Mouse (Mus musculus) neural tube, embryonic 14.5 days (tissue): Measurements from ENCODE around the gene Prrc2b. TPM values are rescaled to one million over a fixed set of nuclear protein-coding genes. Genes with fewer than 3 reads are reported as not detected.

Experiments
- ATAC-seq: fragments of 200-750 bp; cut with Nextera tagmentation; 2 replicates; pipeline ENCODE4 v1.8.0; 2017; ENCODE audit warnings: low read depth, mild to moderate bottlenecking, moderate TSS enrichment, moderate library complexity
- H3K27ac ChIP-seq: fragments of 300-500 bp; sonication (generic); 2 replicates; pipeline ENCODE4 v1.5.1; 2014; ENCODE audit warnings: low read depth, mild to moderate bottlenecking, control low read depth, low read length, moderate library complexity, mixed read lengths
- H3K27me3 ChIP-seq: fragments of 300-500 bp; sonication (generic); 2 replicates; pipeline ENCODE4 v1.6.1; 2014; ENCODE audit warnings: low read length; ENCODE audit not compliant: control insufficient read depth, insufficient read depth
- H3K36me3 ChIP-seq: fragments of 300-500 bp; sonication (generic); 2 replicates; pipeline ENCODE4 v1.6.1; 2014; ENCODE audit warnings: low read length, mixed read lengths; ENCODE audit not compliant: control insufficient read depth, insufficient read depth
- H3K4me1 ChIP-seq: fragments of 300-500 bp; sonication (generic); 2 replicates; pipeline ENCODE4 v1.6.1; 2014; ENCODE audit warnings: low read length; ENCODE audit not compliant: control insufficient read depth, insufficient read depth
- H3K4me2 ChIP-seq: fragments of 300-500 bp; sonication (generic); 2 replicates; pipeline ENCODE4 v1.6.1; 2014; ENCODE audit warnings: mild to moderate bottlenecking, low read depth, low read length, control low read depth
- H3K4me3 ChIP-seq: fragments of 300-500 bp; sonication (generic); 2 replicates; pipeline ENCODE4 v1.5.1; 2014; ENCODE audit warnings: low read depth, low read length, control low read depth, mixed read lengths
- H3K9ac ChIP-seq: fragments of 300-500 bp; sonication (generic); replicated peaks from 2 replicates; pipeline ENCODE4 v1.6.1; 2014; ENCODE audit warnings: low read depth, mild to moderate bottlenecking, control low read depth, low read length, mixed read lengths
- H3K9me3 ChIP-seq: fragments of 300-500 bp; sonication (generic); 2 replicates; pipeline ENCODE4 v1.6.1; 2016; ENCODE audit warnings: low read length; ENCODE audit not compliant: control insufficient read depth
- WGBS: fragments of 180-500 bp; shearing (Covaris S2); extraction: QIAGEN DNeasy Blood & Tissue Kit; methylation state at CpG from one replicate; pipeline ENCODE4 v1.1.7; 2014; 5-methylcytosine and 5-hydroxymethylcytosine counted together
- polyA plus RNA-seq: library from polyadenylated mRNA; unstranded; fragments of >200 nt; fragmentation: Nextera tagmentation; extraction: Ambion mirVana; gene quantifications from 2 replicates; pipeline ENCODE4 v1.2.1, GENCODE M21; 2014

Prrc2b gene
- polyA plus RNA-seq, 1 experiment from 2014 or later = 101 TPM

GRCm38 (mm10) chr2:32182119-32182518 is 31.2 kb downstream of the Prrc2b start:
- no peaks in the 10 kb centered on the region for H3K27me3 ChIP-seq
- 84% methylated on average over 9 of the region's 9 CpGs for WGBS
- H3K9me3 ChIP-seq = no peaks in the 10 kb centered on the region
- H3K4me1 ChIP-seq = peaks cover 33% of the 10 kb centered on the region
- no peak for ATAC-seq
- no peak overlapping the region for H3K4me2 ChIP-seq
- H3K4me3 ChIP-seq = no peak overlapping the region
- H3K9ac ChIP-seq = no peak overlapping the region
- H3K27ac ChIP-seq = no peak overlapping the region
- H3K36me3 ChIP-seq = peaks cover 25% of the 10 kb centered on the region

- Histone ChIP-seq H3K27ac (peak overlapping the region; percentile 23; the same call in 1 of the 2 replicates), H3K27me3 (no peaks in the 10 kb centered on the region), H3K4me1 (peaks cover 29% of the 10 kb centered on the region), H3K9ac (no peak overlapping the region), H3K36me3 (peaks cover 31% of the 10 kb centered on the region), H3K4me2 (no peak overlapping the region), H3K9me3 (no peaks in the 10 kb centered on the region), H3K4me3 (no peak overlapping the region)
- peak; percentile 45; the same call in 1 of the 2 replicates for ATAC-seq
- WGBS = 58% methylated on average over 13 of the region's 13 CpGs
These were observed 31.9 kb downstream of the Prrc2b start for GRCm38 (mm10) chr2:32182676-32183296.

- ATAC-seq = no peak
- Histone ChIP-seq H3K4me2 (no peak overlapping the region), H3K27me3 (no peaks in the 10 kb centered on the region), H3K27ac (no peak overlapping the region), H3K36me3 (peaks cover 57% of the 10 kb centered on the region), H3K9ac (no peak overlapping the region), H3K9me3 (no peaks in the 10 kb centered on the region), H3K4me1 (peaks cover 15% of the 10 kb centered on the region), H3K4me3 (no peak overlapping the region)
- 96% methylated on average over 13 of the region's 13 CpGs for WGBS
These were observed 36.2 kb downstream of the Prrc2b start for GRCm38 (mm10) chr2:32187019-32187551.

GRCm38 (mm10) chr2:32187649-32188048 is 36.8 kb downstream of the Prrc2b start:
- no peak overlapping the region for H3K4me2 ChIP-seq
- no peaks in the 10 kb centered on the region for H3K27me3 ChIP-seq
- no peak overlapping the region for H3K9ac ChIP-seq
- H3K4me3 ChIP-seq = no peak overlapping the region
- no peak for ATAC-seq
- WGBS = 85% methylated on average over 7 of the region's 7 CpGs
- H3K9me3 ChIP-seq = no peaks in the 10 kb centered on the region
- H3K27ac ChIP-seq = no peak overlapping the region
- peaks cover 9% of the 10 kb centered on the region for H3K4me1 ChIP-seq
- H3K36me3 ChIP-seq = peaks cover 61% of the 10 kb centered on the region

- H3K36me3 ChIP-seq = peaks cover 70% of the 10 kb centered on the region
- H3K4me1 ChIP-seq = no peaks in the 10 kb centered on the region
- H3K4me2 ChIP-seq = no peak overlapping the region
- no peak overlapping the region for H3K4me3 ChIP-seq
- no peaks in the 10 kb centered on the region for H3K27me3 ChIP-seq
- ATAC-seq = no peak
- WGBS = 85% methylated on average over 5 of the region's 5 CpGs
- H3K9me3 ChIP-seq = no peaks in the 10 kb centered on the region
- no peak overlapping the region for H3K9ac ChIP-seq
- H3K27ac ChIP-seq = no peak overlapping the region
These were observed 38.3 kb downstream of the Prrc2b start for GRCm38 (mm10) chr2:32189060-32189681.

- Histone ChIP-seq H3K9ac (no peak overlapping the region), H3K4me2 (no peak overlapping the region), H3K27ac (no peak overlapping the region), H3K4me3 (no peak overlapping the region), H3K36me3 (peaks cover 79% of the 10 kb centered on the region), H3K27me3 (no peaks in the 10 kb centered on the region), H3K4me1 (no peaks in the 10 kb centered on the region), H3K9me3 (no peaks in the 10 kb centered on the region)
- WGBS = 90% methylated on average over 1 of the region's 1 CpGs
- no peak for ATAC-seq
These were observed 39.7 kb downstream of the Prrc2b start for GRCm38 (mm10) chr2:32190620-32191019.

- 85% methylated on average over 16 of the region's 18 CpGs for WGBS
These were observed 41.1 kb downstream of the Prrc2b start for GRCm38 (mm10) chr2:32191872-32192507.

GRCm38 (mm10) chr2:32198977-32199376 is 48.1 kb downstream of the Prrc2b start:
- WGBS = 63% methylated on average over 11 of the region's 11 CpGs
- H3K4me2 ChIP-seq = no peak overlapping the region
- ATAC-seq = no peak

More at GRCm38 (mm10) chr2:32191872-32192507, 41.1 kb downstream of the Prrc2b start:
- H3K4me3 ChIP-seq = no peak overlapping the region
- ATAC-seq = no peak
- no peaks in the 10 kb centered on the region for H3K4me1 ChIP-seq
- no peak overlapping the region for H3K9ac ChIP-seq
- H3K36me3 ChIP-seq = peaks cover 79% of the 10 kb centered on the region
- H3K27me3 ChIP-seq = no peaks in the 10 kb centered on the region
- H3K9me3 ChIP-seq = no peaks in the 10 kb centered on the region
- H3K27ac ChIP-seq = no peak overlapping the region
- H3K4me2 ChIP-seq = no peak overlapping the region

GRCm38 (mm10) chr2:32200033-32200432 is 49.2 kb downstream of the Prrc2b start:
- WGBS = 86% methylated on average over 4 of the region's 4 CpGs
- no peaks in the 10 kb centered on the region for H3K4me1 ChIP-seq
- no peak overlapping the region for H3K27ac ChIP-seq
- no peaks in the 10 kb centered on the region for H3K27me3 ChIP-seq
- no peak overlapping the region for H3K4me3 ChIP-seq
- peaks cover 88% of the 10 kb centered on the region for H3K36me3 ChIP-seq
- ATAC-seq = no peak
- H3K4me2 ChIP-seq = no peak overlapping the region
- no peaks in the 10 kb centered on the region for H3K9me3 ChIP-seq
- no peak overlapping the region for H3K9ac ChIP-seq

More at GRCm38 (mm10) chr2:32198977-32199376, 48.1 kb downstream of the Prrc2b start:
- Histone ChIP-seq H3K27me3 (no peaks in the 10 kb centered on the region), H3K27ac (no peak overlapping the region), H3K9me3 (no peaks in the 10 kb centered on the region), H3K4me1 (no peaks in the 10 kb centered on the region), H3K36me3 (peaks cover 91% of the 10 kb centered on the region), H3K9ac (no peak overlapping the region), H3K4me3 (no peak overlapping the region)
